Mouse (Mus musculus): ENCODE measurements around the gene Tedc2.
A peak's percentile ranks its signal among the peaks of the same experiment; 100 is the strongest.

The Tedc2 gene

GRCm38 (mm10) chr17:24212441-24213018 lies 8.1 kb downstream of the Tedc2 start:
- no peak for DNase-seq (ENCODE audit: low read depth, low spot score)

GRCm38 (mm10) chr17:24211631-24212440 lies 8.8 kb downstream of the Tedc2 start:
- peak; percentile 87 for DNase-seq (ENCODE audit: low read depth, low spot score)

- DNase-seq (ENCODE audit: low read depth, low spot score): no peak
Measured at GRCm38 (mm10) chr17:24210591-24210990, 10.1 kb downstream of the Tedc2 start.

GRCm38 (mm10) chr17:24209916-24210240 lies 10.8 kb downstream of the Tedc2 start:
- no peak for DNase-seq (ENCODE audit: low read depth, low spot score)

- peak; percentile 84 for DNase-seq (ENCODE audit: low read depth, low spot score)
Measured at GRCm38 (mm10) chr17:24209043-24209915, 11.4 kb downstream of the Tedc2 start, which contains the start of gene Ntn3. TSS of gene Ntn3 (minus strand) at chr17:24209531.

- peak; percentile 49 for DNase-seq (ENCODE audit: low read depth, low spot score)
Measured at GRCm38 (mm10) chr17:24208641-24209042, 12.0 kb downstream of the Tedc2 start.

- no peak for DNase-seq (ENCODE audit: low read depth, low spot score)
Measured at GRCm38 (mm10) chr17:24207768-24208640, 12.6 kb downstream of the Tedc2 start.

- DNase-seq (ENCODE audit: low read depth, low spot score): peak; percentile 50
Measured at GRCm38 (mm10) chr17:24206451-24207351, 13.9 kb downstream of the Tedc2 start.

GRCm38 (mm10) chr17:24205908-24206361 lies 14.7 kb downstream of the Tedc2 start:
- DNase-seq (ENCODE audit: low read depth, low spot score): no peak

- peak; percentile 97 for DNase-seq (ENCODE audit: low read depth, low spot score)
Measured at GRCm38 (mm10) chr17:24205284-24205888, 15.3 kb downstream of the Tedc2 start, which contains the start of gene Tbc1d24. TSS of gene Tbc1d24 (minus strand) at chr17:24205562.

GRCm38 (mm10) chr17:24204846-24205245 lies 15.8 kb downstream of the Tedc2 start:
- no peak for DNase-seq (ENCODE audit: low read depth, low spot score)

- no peak for DNase-seq (ENCODE audit: low read depth, low spot score)
Measured at GRCm38 (mm10) chr17:24203611-24204534, 16.8 kb downstream of the Tedc2 start.

- DNase-seq (ENCODE audit: low read depth, low spot score): no peak
Measured at GRCm38 (mm10) chr17:24203068-24203467, 17.6 kb downstream of the Tedc2 start.

GRCm38 (mm10) chr17:24201092-24201491 lies 19.6 kb downstream of the Tedc2 start:
- DNase-seq (ENCODE audit: low read depth, low spot score): no peak

- DNase-seq (ENCODE audit: low read depth, low spot score): no peak
Measured at GRCm38 (mm10) chr17:24199741-24200140, 20.9 kb downstream of the Tedc2 start.

GRCm38 (mm10) chr17:24199252-24199651 lies 21.4 kb downstream of the Tedc2 start:
- DNase-seq (ENCODE audit: low read depth, low spot score): no peak

- no peak for DNase-seq (ENCODE audit: low read depth, low spot score)
Measured at GRCm38 (mm10) chr17:24197032-24197824, 23.4 kb downstream of the Tedc2 start.

- no peak for DNase-seq (ENCODE audit: low read depth, low spot score)
Measured at GRCm38 (mm10) chr17:24195349-24195748, 25.3 kb downstream of the Tedc2 start.

Data from mesoderm, embryonic 11.5 days (tissue).